Mouse (Mus musculus) gastrocnemius, postnatal 14 days (tissue): ENCODE results near the gene Xxylt1. TPM values are rescaled to one million over a fixed set of nuclear protein-coding genes. Genes with fewer than 3 reads are reported as not detected.

Experiments used
- DNase-seq: peaks from one replicate; pipeline ENCODE4 v3.0.0; 2021; ENCODE audit warnings: mixed read lengths
- intact Hi-C: fragments of 180-260 bp; cut with DNase I; formaldehyde crosslinking; loops from one replicate; pipeline ENCODE4 v1.15.1; 2025; ENCODE audit warnings: low total_unique reads
- total RNA-seq, 2 experiments: library from RNA; stranded (reverse); gene quantifications; 2 replicates each; pipeline ENCODE4 v1.2.3; 2021

The Xxylt1 gene
- total RNA-seq, 2 experiments from 2014 or later = 4.8 to 6.6 TPM

DNA sequence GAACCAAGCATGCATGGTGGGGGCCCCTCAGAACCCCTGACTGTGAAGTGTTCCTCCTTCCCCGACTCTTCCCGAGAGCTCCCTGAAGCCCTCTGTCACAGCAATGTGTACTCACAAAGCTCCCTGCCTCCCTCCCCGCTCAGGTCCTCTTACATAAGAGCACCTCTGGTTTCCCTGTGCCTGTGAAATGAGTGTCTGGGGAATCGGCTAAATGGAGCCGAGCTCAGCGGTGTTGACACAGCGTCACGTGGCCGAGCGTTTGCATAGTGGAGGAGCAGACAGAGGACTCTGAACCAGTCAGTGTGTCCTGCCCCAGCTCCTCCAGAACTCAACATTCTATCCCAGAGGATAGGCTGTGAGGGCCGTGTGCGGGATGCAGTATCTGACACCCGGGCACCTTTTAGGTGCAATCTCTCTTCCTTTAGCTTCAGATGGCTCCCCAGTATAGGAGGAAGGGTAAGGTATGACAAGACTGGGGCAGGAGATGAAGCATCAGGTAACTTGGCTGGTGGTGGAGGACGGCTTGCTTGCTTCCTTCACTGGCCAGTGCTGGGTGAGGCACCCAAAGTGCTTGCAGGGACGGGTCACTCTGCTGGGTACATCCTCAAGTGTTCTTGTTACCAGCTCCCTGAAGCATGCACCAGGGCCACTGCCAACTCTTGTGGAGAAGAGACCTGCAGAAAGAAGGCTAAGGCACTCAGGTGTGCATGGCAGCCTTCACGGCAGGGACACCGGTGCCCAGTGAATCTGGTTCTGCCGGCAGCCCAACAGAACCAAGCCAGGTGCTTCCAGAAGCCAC lies 111.8 kb downstream of the Xxylt1 start:
- intact Hi-C loops = no loop called here
- no peak for DNase-seq

GRCm38 (mm10) chr16:30968402-30969151 lies 112.7 kb downstream of the Xxylt1 start:
- intact Hi-C loops = no loop called here
- no peak for DNase-seq

DNA sequence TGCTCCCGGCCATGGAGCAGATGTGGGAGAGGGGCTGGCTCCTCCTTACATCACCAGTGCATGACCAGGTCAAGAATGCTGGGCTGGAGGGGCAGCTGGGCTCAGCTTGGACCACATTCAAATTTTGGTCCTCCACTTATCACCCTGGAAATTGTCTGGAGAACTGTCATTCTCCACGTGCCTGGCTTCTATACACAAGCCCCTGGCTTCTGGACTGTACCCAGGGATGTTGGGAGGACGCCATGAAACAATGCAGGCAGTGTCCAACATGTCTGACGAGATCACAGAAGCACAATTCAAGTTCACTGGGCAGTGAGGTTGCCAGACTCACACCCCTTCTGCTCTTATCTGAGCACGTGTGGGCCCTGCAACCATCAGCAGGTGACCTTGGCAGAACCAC lies 114.5 kb downstream of the Xxylt1 start:
- DNase-seq = no peak
- intact Hi-C loops = no loop called here

DNA sequence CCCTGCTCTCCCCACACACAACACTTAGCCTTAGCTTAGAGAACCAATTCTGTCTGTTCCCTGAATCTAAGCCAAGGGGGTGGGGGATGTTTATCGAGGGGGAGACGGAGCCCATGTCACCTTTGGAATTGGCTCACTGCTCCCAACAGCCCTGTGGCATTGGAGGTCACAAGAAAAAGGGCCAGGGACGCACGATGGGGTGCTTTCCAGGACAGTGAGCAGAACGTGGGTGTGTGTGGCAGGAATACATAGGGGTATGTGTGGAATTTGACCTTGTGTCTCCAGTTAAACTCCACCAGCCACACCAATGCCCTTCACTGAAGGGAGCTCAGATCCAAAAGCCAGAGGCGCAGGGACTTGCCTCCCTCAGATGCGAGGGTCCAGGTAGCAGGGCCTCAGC lies 116.3 kb downstream of the Xxylt1 start:
- intact Hi-C loops = no loop called here
- DNase-seq = no peak

DNA sequence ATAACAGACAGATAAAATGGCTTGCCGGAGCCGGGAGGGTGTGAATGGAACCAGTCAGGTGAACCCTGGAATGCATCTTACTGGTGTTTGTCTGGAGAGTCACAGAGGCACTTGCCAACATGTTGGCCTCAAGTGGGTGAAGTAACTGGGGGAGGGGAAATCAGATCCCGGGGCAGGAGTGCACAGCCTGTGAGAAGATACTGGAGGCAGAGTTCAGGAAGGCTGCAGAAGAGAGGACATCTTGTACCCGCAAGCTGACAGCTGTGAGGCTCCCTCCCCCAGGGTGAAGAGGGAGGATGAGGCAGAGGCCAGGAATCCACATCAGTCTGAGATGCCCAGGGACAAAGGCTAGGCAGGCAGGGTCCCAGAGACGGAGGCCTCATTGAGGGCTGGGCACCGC lies 116.8 kb downstream of the Xxylt1 start:
- intact Hi-C loops = no loop called here

GRCm38 (mm10) chr16:30962515-30962914 lies 118.7 kb downstream of the Xxylt1 start:
- intact Hi-C loops = no loop called here
- DNase-seq = no peak

More for the DNA sequence above, 116.8 kb downstream of the Xxylt1 start:
- DNase-seq = no peak

DNA sequence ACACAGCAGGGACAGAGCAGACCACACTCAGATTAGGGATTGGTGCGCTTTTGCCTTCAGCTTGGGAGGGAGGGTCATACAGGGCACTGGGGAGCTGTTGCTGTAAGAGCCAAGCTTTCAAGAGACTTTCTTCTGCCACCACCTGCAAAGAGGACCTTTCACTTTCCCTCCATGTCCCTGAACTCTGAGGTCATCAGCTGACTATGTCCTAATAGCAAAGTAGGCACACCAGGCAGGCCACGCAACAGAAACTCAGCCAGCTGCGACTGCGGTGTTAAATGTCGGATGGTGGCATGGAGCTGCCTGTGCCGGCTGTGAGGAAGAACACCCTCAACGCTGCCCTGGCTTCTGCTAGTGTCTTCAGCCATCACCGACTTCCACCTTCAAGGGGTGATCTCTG lies 120.1 kb downstream of the Xxylt1 start:
- intact Hi-C loops = no loop called here
- DNase-seq = no peak

DNA sequence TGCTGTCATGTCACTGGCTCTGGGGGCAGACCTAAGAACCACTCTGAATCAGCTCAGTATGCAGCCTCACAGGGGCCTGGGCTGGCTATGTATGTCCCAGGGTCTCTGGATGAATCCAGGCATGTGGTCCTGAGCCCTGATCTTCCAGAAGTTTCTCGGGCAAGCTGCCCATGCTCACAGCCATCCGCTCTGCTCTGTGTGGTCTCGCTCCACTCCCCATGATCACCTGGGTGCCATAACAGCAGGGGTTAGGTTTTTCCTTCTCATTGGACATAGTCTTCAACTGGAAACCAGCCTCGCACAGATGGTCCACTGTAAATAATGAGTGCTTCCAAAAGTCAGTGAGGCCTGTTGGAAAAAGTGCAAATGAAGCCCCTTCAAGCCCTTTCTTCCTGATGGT lies 121.0 kb downstream of the Xxylt1 start:
- intact Hi-C loops = no loop called here
- DNase-seq = no peak

DNA sequence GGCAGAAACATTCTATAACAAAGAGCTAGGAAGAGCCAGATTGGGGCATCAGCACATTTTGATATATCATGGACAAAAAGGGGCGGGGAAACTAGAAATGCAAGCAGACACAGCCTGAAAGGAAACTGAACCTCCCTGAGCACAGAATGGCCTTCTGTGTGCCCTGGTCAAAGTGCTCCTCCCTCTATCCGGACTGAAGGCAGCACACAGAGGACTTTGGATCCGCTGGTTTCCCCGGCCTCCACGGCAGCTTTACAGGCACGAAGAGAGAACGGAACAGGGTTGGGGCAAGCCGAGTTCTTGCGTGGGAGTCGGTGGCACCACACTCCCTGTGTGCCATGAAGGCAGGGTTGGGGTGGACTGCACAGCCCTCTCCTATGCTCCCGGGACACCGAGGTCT lies 121.5 kb downstream of the Xxylt1 start:
- intact Hi-C loops = no loop called here
- no peak for DNase-seq

DNA sequence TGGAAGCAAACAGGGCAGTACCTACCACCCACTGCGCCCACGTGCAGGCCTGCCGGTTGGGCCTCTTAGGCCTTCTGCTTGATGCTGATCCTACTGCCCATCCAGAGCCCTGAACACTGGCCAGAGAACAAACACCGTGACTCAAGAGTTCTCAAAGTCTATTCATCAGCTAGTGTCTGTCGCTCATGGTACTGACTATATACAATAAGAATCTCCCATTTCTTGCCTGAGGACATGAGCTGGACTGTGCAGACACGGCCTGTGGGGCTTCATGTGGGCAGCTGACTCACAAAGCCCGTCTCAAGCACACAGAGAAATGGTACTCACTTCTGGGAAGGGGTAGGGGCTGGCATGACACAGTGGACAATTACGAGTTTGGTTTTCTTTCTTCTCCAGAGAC lies 125.1 kb downstream of the Xxylt1 start:
- no peak for DNase-seq
- intact Hi-C loops = no loop called here

- intact Hi-C loops = no loop called here
- DNase-seq = no peak
Measured at GRCm38 (mm10) chr16:30948636-30949035, 132.6 kb downstream of the Xxylt1 start.

- intact Hi-C loops = no loop called here
- DNase-seq = no peak
Measured at GRCm38 (mm10) chr16:30948216-30948615, 133.0 kb downstream of the Xxylt1 start.

GRCm38 (mm10) chr16:30944886-30945285 lies 136.3 kb downstream of the Xxylt1 start:
- no peak for DNase-seq
- intact Hi-C loops = no loop called here

- DNase-seq = no peak
- intact Hi-C loops = no loop called here
Measured at GRCm38 (mm10) chr16:30943919-30944318, 137.3 kb downstream of the Xxylt1 start.

- intact Hi-C loops = no loop called here
- no peak for DNase-seq
Measured at GRCm38 (mm10) chr16:30940699-30941098, 140.5 kb downstream of the Xxylt1 start.

GRCm38 (mm10) chr16:30939903-30940302 lies 141.3 kb downstream of the Xxylt1 start:
- intact Hi-C loops = no loop called here
- DNase-seq = no peak

DNA sequence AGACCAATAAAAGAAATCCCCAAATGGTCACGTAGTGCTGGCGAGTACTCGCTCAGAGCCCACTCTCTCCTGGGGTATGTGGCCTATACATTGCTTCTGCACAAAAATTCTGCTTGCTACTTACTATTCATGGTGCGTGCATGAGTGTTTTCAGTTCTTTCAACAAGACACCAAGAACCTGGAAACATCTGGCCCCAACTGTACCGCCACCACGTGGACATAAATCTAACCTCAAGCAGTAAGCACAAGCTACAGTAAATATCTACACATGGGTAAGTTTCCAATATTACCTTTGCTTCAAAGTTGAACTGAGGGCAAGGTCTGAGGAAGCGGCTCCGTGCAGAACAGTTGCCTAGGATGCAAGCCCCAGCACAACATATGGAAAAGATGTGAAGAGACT lies 142.0 kb downstream of the Xxylt1 start:
- DNase-seq = no peak
- intact Hi-C loops = no loop called here

GRCm38 (mm10) chr16:30938664-30939063 lies 142.6 kb downstream of the Xxylt1 start:
- intact Hi-C loops = no loop called here
- DNase-seq = no peak

DNA sequence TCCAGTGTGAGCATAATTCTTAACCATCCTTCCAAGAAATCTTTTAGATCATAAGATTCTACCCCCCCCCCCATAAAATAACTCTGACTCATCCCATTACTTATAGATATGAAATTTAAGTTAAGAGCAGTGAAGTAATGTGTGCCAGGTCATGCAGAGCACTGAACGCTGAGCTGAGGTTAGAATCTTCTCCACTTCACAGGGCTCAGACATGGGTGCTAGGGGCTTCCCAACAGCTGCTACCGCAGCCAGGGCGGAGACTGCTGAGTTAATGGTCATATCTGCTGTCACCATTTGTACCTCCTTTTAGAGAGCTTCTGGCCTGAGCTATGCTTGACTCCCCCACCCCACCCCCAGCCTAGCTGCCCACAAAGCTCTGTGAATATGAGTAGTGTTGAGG lies 143.6 kb downstream of the Xxylt1 start:
- no peak for DNase-seq
- intact Hi-C loops = no loop called here

DNA sequence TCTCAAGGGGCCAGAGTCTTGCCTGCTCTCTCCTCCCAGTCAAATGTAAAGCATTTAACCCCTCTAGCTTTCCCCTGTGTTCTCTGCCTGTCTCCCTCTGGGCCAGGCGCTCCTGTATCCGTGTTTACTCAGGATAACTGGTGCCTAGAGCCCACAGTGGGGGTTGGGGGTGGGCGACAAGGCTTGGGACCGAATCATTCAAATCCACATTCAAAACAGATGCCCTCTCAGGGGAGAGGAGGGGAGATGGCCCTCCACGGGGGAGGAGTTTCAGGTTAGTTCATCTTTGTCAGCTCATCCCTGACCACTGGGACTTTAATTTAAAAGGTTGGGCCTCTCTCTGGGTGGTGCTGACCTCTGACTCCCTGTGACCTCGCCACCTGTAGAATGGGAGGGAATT lies 144.8 kb downstream of the Xxylt1 start:
- intact Hi-C loops = no loop called here

GRCm38 (mm10) chr16:30936012-30936461 lies 145.2 kb downstream of the Xxylt1 start:
- DNase-seq = no peak
- intact Hi-C loops = no loop called here

More for the DNA sequence above, 144.8 kb downstream of the Xxylt1 start:
- DNase-seq = no peak
